Mouse (Mus musculus) heart, postnatal 0 days (tissue): ENCODE data around the gene Gadd45a.

ENCODE experiments used
- CTCF ChIP-seq: IDR thresholded peaks from 2 replicates; pipeline ENCODE4 v1.5.1; 2016; ENCODE audit warnings: antibody characterized with exemption, control low read depth, low read depth
- EP300 ChIP-seq: IDR thresholded peaks from 2 replicates; pipeline ENCODE4 v1.6.1; 2016; ENCODE audit warnings: antibody characterized with exemption, low read depth

DNA sequence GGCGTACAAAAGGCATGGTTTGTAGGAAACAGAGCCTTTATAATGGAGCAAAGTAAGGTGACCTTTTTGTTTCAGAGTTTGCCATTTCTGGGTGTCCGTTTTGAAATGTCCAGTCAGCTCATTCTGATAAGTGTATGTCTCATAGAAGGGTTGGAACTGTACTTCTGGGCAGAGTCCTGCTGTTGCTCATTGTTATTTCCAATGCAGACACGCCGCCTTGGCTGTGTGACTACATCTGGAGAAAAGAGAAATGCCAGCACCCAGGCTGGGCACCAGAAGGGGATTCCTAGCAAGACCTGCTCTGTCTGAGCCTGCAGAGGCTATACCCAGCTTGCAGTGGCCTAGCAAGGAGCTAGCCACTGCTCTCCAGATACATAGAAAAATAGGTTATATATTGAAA is 43.9 kb upstream of the Gadd45a start:
- TF ChIP-seq CTCF (no peak), EP300 (no peak)
